Mouse (Mus musculus) adrenal gland, postnatal 25 days (tissue): ENCODE results near the gene Capn2. TPM values are rescaled to one million over a fixed set of nuclear protein-coding genes. Genes with fewer than 3 reads are reported as not detected.

ENCODE experiments used
- DNase-seq: peaks from one replicate; pipeline ENCODE4 v3.0.0; 2021; ENCODE audit warnings: mixed read lengths
- total RNA-seq: library from RNA; stranded (reverse); gene quantifications from 2 replicates; pipeline ENCODE4 v1.2.3, GENCODE M21; 2021

Capn2 gene
- total RNA-seq, 1 experiment from 2014 or later = 56.2 TPM

DNA sequence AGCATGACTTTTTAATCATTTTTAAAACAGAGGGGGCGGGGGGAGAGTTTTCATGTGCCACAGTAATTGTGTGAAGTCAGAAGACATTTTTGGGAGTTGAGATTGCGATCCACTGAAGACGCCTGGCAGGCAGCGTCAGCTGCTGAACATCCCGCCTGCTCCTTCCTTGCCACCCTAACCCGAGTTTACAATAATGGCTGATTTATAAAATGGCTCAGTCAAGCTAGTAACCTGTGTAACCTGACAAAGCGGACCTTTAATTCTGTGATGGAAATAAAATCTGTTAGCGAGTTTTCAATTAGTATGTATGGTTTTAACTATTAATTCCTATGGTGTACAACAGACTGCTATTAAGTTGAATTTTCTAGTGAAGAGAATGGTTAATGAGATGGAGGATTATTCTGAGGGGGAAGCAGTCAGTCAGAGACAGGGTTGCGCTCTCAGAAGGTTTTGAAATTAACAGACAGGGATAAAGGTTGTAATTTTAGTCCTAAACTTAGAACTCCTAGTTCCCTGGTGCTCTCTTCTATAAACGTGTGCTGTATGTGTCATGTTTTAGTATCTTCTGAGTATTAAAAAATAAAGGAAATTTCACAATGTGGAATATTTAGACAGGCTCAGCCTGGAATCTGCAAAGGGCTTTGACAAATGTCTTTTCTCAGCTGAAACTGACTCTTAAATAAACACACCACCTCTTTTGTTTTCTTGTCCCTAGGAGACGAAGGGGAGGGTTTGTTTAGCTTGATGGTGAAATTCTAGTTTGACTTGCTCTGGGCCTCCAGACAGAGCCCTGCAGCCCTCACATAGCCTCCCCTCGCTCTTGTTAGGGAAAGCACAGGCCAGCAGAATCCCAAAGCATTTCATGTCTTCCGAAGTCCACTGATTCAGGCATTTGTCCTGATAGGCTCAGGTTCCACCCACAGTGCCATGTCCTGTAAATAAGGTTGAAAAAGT is 56.8 kb downstream of the Capn2 start:
- DNase-seq = no peak

DNA sequence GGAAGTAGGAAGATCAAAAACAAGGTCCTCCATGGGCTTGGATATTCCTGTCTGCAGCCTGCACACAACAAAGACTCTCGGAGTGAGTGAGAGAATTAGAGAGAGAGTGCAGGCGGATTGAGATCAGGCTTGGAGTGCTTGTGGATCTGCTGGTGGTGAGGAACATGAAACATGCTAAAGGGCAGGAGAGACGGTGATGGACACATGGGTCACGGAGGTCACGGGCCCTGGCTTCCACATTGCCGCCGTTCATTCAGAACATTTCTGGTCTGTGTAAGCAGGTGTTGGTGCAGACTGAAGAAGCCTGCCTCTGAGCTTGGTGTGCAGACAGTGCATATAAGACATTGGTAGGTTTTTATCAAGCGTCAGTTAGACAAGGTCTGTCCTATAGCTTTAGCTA is 58.0 kb downstream of the Capn2 start:
- DNase-seq = no peak

DNA sequence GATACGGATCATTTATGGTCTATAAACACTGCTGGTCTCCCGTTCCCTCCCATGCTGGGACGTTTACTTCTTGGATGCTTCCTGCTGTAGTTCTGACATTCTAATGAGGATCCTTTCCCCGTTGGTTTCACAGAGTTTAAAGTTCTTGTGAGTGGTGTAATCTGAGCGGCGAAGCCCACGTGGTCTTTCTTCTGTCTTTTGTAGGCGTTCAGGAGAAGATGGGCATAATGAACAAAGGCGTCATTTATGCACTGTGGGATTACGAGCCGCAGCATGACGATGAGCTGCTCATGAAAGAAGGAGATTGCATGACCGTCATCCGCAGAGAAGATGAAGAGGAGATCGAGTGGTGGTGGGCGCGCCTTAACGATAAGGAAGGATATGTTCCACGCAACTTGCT is 58.9 kb downstream of the Capn2 start:
- DNase-seq = no peak

DNA sequence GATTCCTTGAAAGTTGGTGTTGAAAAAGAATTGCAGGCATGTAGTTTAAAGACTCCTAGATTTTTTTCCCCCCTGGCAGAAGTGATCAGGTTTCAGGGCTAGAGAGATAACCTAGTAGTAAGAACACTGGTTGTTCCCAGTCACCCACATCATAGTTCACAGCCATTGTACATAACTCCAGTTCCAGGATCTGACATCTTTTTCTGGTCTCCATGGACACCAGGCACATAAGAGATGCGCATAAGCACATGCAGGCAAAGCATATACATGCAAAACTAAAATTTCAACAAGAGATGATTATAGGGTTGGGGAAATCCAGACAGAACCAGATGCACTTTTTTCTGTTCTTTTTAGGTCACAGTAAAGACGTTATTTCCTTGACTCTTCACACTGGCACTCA is 62.3 kb downstream of the Capn2 start:
- no peak for DNase-seq

DNA sequence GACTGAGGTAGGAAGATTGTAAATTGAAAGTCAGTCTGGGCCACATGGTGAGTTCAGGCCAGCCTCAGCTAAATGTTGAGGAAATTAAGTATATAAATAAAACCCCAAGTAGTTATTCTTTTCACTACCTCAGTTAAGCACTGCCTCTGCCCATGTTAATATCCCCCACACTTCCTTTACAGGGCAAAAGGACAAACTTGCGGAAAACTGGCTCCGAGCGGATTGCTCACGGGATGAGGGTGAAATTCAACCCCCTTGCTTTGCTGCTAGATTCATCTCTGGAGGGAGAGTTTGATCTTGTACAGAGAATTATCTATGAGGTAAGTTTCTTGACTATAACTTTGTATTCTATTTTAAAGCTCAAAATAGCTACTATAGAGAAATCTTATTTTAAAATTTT is 64.9 kb downstream of the Capn2 start:
- no peak for DNase-seq

DNA sequence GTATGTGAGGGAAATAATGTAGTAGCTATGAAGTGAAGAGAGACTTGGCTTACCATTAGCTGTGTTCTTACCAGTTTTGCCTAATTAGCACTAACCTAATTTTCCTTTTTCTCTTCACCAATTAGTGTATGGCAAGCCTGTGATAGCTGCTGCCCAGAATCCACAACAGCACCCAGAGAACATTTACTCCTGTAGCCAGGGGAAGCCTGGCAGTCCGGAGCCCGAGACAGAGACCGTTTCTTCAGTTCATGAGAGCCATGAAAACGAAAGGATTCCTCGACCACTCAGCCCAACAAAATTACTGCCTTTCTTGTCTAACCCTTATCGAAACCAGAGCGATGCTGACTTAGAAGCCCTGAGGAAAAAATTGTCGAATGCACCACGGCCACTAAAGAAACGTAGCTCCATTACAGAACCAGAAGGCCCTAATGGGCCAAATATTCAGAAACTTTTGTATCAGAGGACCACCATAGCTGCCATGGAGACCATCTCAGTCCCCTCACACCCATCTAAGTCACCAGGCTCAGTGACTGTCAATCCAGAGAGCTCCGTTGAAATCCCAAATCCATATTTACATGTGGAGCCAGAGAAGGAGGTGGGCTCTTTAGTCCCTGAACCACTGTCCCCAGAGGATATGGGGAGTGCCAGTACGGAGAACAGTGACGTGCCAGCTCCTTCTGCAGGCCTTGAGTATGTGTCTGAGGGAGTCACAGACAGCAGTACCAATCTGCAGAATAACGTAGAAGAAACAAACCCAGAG is 69.0 kb downstream of the Capn2 start:
- no peak for DNase-seq

DNA sequence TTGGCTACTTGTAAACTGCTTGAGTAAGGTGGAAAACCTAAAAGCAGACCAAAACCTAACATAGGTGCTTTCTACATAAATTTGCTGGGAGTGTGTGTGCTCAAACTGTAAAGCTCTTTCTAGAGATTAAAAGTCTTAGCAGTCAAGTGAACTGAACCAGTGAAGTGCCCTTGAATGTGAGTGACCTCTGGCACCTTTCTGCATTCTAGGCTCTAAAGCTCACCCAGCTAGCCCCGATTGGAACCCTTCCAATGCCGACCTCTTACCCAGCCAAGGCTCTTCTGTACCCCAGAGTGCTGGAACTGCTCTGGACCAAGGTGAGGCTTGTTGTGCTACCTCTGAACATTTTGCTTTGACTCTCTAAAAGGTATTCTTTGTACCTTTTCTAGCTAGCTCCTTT is 73.3 kb downstream of the Capn2 start:
- no peak for DNase-seq

DNA sequence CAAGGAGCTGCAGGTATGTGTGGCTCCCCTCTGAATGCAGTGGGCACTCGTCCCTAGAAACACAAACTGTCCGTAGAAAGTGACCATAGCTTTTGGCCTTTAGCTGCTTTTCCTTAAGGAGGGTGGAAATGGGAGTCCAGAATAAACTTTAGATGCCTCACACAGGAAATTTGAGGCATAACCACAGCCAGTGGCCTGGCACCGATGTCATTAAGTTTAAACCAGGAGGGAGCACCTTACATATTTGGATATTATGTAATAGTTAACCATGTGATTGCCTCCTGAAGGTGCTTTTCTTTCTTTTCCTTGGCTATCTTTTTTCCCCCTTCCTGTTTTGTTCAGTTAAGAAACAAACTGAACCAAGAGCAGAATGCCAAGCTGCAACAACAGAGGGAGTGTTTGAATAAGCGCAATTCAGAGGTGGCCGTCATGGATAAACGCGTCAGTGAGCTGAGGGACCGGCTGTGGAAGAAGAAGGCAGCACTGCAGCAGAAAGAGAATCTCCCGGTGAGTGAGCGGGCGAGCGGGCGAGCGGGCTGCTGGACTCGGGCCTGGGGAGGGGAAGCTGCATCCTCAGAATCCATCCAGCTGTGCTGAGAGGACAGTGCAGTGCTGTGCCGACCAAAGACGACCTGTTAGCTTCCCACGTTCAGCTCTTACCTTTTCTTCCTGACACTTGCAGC is 75.5 kb downstream of the Capn2 start:
- DNase-seq = no peak

DNA sequence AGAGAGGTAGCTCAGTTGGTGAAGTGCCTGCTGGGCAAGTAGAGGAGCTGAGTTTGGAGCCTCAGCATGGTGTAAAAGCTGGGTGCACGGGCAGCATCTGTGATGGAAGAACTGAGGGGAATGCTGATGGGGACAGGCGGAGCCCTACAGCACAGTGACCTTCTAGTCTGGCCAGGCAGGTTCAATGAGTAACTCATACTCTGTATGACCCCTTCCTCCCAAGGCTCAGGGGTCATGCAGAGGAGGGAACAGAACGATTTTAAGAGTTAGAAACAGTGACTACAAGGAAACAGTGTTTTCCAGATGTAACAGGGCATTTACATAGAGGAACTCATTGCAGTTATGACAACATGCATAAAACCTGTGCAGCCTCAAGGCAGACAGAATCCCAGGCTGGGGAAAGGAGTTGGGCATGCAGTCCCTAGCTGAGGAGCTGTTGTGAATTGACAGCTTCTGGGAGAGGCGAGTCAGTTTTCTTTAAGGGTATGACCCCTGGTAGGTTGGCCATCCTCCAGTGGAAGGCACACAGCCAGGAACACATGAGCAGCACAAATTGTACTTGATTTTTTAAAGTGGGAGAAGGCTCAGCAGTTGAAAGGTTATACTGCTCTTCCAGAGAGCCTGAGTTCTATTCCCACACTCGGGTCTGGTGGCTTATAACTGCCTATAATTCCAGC is 77.7 kb downstream of the Capn2 start:
- peak; percentile 61 for DNase-seq

DNA sequence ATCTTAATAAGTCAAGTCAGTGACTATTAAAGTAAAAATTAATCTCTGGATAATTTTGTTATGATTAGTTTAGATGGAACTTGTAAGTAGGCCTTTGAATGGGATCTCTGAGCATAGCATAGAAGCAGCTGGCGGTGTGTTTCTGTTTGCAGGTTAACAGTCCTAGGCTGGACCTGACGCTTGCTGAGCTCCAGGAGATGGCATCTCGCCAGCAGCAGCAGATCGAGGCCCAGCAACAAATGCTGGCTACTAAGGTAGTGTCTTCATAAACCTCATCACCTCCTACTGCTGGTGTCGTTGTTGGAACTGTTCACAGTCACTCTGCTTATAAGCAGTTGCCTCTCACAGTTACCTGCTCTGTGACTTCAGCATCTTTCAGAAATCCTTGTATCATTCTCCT is 80.7 kb downstream of the Capn2 start:
- DNase-seq = no peak

DNA sequence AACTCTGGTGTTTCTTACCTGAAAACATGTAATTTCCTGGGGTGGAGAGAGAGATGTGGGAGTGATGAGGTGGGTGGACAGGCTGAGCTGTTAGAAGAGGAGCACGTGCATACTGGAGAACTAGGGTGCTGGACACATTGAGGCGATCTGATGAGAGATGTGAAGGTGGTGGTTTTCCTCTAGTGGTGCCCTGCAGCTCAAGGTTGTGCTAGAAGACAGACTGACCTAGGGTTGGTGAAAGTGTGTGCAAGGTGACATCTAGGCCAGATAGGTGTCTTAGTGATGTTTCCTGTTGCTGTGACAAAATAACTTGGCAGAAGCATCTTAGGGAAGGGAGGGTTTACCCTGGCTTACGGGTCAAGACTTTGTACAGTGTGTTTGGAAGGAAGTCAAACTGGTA is 85.3 kb downstream of the Capn2 start:
- DNase-seq = no peak

DNA sequence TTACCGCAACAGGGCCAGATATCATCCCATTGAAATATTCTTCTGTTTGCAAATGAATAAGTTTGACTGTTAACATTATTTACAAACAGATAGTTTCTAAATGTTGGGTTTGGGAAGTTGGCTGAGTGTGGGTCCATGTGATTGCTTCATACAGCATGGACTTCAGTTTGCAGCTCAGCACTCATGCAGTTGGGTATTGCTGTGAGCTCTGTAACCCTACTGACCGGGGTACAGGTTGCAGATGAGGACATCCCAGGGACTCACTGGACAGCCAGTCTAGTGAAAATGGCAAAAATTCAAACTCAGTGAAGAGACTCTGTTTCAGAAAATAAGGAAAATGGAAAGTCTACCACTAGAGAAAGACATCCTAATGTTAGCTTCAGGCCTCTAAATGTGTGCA is 86.7 kb downstream of the Capn2 start:
- no peak for DNase-seq

DNA sequence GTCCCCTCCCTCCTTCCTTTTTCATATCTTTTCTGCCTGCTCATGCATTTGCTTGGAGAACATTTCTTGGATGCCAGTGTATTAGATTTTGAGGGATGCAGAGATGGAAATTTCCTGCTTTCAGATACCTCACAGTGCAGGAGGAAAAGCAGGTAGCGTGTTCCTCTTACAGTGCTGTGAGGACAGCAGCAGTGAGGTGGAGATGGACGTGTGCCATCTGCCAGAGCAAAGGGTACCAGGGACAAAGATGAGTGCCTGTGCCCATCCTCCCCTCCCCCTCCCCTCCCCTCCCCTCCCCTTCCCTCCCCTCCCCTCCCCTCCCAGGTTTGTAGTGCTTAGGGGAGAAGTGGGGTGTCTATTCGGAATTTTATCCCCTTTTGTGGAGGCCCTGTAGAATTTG is 87.6 kb downstream of the Capn2 start:
- DNase-seq = no peak

DNA sequence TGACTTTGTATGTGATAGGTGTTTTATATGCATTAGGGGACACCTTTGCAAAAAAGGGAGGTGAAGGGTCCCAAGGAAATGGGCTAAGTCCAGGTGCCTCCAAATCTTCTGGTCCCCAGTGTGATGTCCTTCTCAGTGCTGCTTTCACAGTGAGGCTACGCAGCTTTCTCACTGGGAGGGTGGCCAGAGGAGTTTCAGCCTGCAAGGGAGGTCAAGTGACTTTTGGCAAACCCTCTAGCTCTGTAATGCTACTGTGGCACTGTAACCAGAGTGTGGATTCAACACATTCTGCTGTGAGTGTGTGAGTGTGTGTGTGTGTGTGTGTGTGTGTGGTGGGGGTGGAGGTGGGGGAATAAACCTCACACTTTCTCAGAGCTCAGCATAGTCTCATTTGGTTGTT is 90.0 kb downstream of the Capn2 start:
- peak; percentile 21 for DNase-seq

DNA sequence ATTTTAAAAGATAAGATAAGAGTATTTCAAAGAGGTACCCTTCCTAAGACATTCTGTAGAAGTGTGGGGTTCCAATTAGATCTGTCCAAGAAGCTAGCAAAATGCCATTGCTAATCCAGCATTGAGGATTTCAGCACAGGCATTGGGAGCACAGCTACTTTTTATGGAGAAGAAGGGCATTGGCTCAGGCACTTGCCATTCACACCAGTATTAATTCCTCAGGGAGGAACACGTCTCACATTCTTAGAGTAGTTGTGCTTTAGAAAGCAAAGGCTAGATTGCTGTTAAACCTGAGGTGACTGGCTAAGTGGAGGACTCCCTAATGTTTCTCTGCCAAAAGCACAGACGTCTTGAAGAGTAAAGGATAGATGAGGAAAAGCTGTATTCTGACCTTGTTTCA is 91.0 kb downstream of the Capn2 start:
- DNase-seq = no peak

DNA sequence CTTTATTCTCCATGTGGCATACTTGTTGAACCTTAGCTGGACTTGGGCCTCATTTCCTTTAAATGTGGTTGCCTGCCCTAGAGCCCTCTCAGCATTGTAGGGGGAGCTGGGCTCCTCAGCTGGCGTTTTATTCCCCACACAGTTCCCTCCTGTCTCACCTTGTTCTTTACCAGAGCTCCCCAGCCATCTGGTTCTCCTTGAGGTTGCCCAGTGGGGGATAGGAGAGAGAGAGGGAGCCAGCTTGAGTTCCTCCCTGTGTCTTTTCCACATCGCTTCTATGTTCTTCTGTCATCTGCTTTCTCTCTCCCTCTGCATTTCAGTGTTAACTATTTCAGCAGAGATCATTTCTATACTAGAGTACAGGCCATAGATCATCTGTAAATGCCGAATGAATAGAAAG is 92.2 kb downstream of the Capn2 start:
- no peak for DNase-seq

DNA sequence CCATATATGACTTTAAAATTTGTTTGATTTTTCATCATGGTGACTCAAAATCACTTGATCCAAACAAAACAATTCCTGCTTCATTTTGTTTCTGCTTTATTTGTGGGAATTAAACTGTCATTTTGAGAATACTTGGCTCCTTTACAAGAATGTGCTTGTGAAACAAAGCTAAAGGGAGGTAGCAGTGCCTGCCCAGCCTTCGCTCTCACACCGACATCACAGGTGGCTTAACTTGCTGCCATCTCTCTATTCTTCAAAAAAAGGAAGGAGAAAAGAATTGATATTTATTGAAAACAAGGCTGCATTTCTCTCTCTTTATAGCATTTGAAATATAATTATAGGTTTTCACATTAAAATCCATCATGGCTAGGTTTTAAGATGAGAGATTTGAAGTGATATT is 93.1 kb downstream of the Capn2 start:
- DNase-seq = no peak

DNA sequence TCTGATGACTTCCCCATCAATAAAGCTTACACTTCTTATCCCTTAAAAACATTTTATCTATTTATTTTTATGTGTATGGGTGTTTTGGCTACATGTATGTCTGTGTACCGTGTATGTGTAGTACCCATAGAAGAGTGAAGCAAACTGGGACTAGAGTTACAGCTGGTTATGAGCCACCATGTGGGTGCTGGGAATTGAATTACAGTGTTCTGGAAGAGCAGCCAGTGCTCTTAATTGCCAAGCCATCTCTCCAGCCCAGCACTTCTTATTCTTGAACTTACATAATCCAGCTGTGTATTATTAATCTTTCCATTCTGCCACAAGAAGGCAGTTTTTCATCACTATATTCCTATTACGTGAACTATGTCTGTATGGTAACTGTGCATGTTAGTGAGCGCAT is 97.9 kb downstream of the Capn2 start:
- no peak for DNase-seq
